Mouse (Mus musculus) midbrain, postnatal 0 days (tissue): Measurements from ENCODE around the gene Cenpt. TPM values are rescaled to one million over a fixed set of nuclear protein-coding genes. Genes with fewer than 3 reads are reported as not detected.
"Not testable (repeated sequence)": the region's sequence is repeated elsewhere in the genome, so short reads cannot be mapped to it uniquely, and the experiment has no call there.

ENCODE experiments used
- ATAC-seq: fragments of 200-750 bp; cut with Nextera tagmentation; 2 replicates; pipeline ENCODE4 v1.8.0; 2017; ENCODE audit warnings: moderate number of reproducible peaks, mild to moderate bottlenecking, moderate TSS enrichment, moderate library complexity; ENCODE audit not compliant: low FRiP score
- DNase-seq: peaks from one replicate; pipeline ENCODE4 v3.0.0-alpha.2; 2015; ENCODE audit warnings: low spot score
- H3K27ac ChIP-seq: fragments of 300-500 bp; sonication (generic); 2 replicates; pipeline ENCODE4 v1.5.1; 2014; ENCODE audit warnings: low read depth, mild to moderate bottlenecking, low read length, mixed read lengths
- H3K27me3 ChIP-seq: fragments of 300-500 bp; sonication (generic); 2 replicates; pipeline ENCODE4 v1.6.1; 2014; ENCODE audit warnings: low read length, control low read depth, mixed read lengths; ENCODE audit not compliant: insufficient read depth
- H3K36me3 ChIP-seq: fragments of 300-500 bp; sonication (generic); 2 replicates; pipeline ENCODE4 v1.6.1; 2014; ENCODE audit warnings: low read length, control low read depth, mixed read lengths; ENCODE audit not compliant: insufficient read depth
- H3K4me1 ChIP-seq: fragments of 300-500 bp; sonication (generic); 2 replicates; pipeline ENCODE4 v1.6.1; 2014; ENCODE audit warnings: mild to moderate bottlenecking, control low read depth, antibody characterized with exemption, low read length, mixed read lengths; ENCODE audit not compliant: insufficient read depth
- H3K4me2 ChIP-seq: fragments of 300-500 bp; sonication (generic); 2 replicates; pipeline ENCODE4 v1.6.1; 2014; ENCODE audit warnings: low read depth, mild to moderate bottlenecking, low read length, mixed read lengths; ENCODE audit not compliant: poor library complexity, severe bottlenecking
- H3K4me3 ChIP-seq: fragments of 300-500 bp; sonication (generic); 2 replicates; pipeline ENCODE4 v1.5.1; 2014; ENCODE audit warnings: low read depth, mild to moderate bottlenecking, low read length, moderate library complexity
- H3K9ac ChIP-seq: fragments of 300-500 bp; sonication (generic); replicated peaks from 2 replicates; pipeline ENCODE4 v1.6.1; 2014; ENCODE audit warnings: mild to moderate bottlenecking, low read length, moderate library complexity, mixed read lengths; ENCODE audit not compliant: poor library complexity, severe bottlenecking
- H3K9me3 ChIP-seq: fragments of 300-500 bp; sonication (generic); 2 replicates; pipeline ENCODE4 v1.6.1; 2016; ENCODE audit warnings: low read length, control low read depth
- CTCF ChIP-seq: IDR thresholded peaks from 2 replicates; pipeline ENCODE4 v1.5.1; 2016; ENCODE audit warnings: antibody characterized with exemption, mild to moderate bottlenecking
- WGBS: fragments of 180-500 bp; shearing (Covaris S2); extraction: QIAGEN DNeasy Blood & Tissue Kit; methylation state at CpG from one replicate; pipeline ENCODE4 v1.1.7; 2014; 5-methylcytosine and 5-hydroxymethylcytosine counted together
- polyA plus RNA-seq: library from polyadenylated mRNA; unstranded; fragments of >200 nt; fragmentation: Nextera tagmentation; extraction: Ambion mirVana; gene quantifications from 2 replicates; pipeline ENCODE4 v1.2.1, GENCODE M21; 2015
- total RNA-seq: library from RNA; depleted of rRNA; stranded (reverse); fragments of >200 nt; gene quantifications from 2 replicates; pipeline ENCODE4 v1.2.3, GENCODE M21; 2014

Cenpt gene
- total and polyA plus RNA-seq, 2 experiments from 2014 or later: 44.8 to 45.2 TPM

DNA sequence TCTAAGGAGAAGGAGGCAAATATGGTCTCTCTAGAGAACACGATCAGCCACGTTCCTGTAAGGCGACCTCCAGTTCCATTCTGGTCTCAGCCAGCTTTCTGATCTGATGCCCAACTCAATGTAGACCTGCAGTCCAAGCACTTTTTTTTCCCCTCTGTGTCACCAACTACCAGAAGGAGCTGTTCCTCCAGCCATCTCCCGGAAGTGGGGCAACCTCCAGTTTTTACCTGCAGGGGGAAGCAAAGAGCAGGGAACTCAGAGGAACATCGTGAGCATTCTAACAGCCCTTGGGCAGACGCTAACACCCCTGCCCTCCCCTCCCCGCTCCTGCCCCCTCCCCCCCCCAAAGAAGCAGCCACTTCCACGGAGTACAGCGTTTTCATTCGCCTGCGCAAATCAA is 17.8 kb downstream of the Cenpt start:
- no peaks in the 10 kb centered on the region for H3K9me3 ChIP-seq
- no peaks in the 10 kb centered on the region for H3K4me1 ChIP-seq
- no peak overlapping the region for H3K27ac ChIP-seq
- H3K4me2 ChIP-seq: no peak overlapping the region
- no peaks in the 10 kb centered on the region for H3K27me3 ChIP-seq
- no peak overlapping the region for H3K4me3 ChIP-seq
- H3K9ac ChIP-seq: no peak overlapping the region
- TF ChIP-seq CTCF: peak; percentile 56
- H3K36me3 ChIP-seq: no peaks in the 10 kb centered on the region
- DNase-seq: no peak
- WGBS: 27% methylated on average over 11 of the region's 11 CpGs
- no peak for ATAC-seq

DNA sequence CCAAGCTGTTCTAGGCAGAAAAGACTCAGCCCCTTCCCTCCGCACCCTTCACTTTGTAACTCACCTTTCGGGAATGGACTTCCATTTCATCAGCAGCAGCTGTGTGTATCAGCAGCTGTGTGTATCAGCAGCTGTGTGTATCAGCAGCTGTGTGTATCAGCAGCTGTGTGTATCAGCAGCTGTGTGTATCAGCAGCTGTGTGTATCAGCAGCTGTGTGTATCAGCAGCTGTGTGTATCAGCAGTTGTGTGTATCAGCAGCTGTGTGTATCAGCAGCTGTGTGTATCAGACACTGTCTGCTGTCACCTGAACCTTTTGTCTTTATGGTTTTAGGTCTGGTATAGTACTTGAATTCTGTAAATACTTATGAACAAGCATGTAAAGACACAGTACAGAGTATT is 19.3 kb downstream of the Cenpt start:
- not testable (repeated sequence) for H3K4me1 ChIP-seq, H3K4me3 ChIP-seq, H3K27me3 ChIP-seq, DNase-seq, H3K9me3 ChIP-seq, ATAC-seq, H3K9ac ChIP-seq, H3K27ac ChIP-seq, H3K36me3 ChIP-seq, H3K4me2 ChIP-seq
- 84% methylated on average over 2 of the region's 2 CpGs for whole genome bisulfite sequencing

- Histone ChIP-seq H3K4me1 (peaks cover 10% of the 10 kb centered on the region), H3K9me3 (no peaks in the 10 kb centered on the region), H3K4me2 (peak within 1 kb of the TSS; percentile 96), H3K27me3 (no peaks in the 10 kb centered on the region), H3K36me3 (0 out of 2 replicates have a peak, but pooled peaks cover 3% of the 10 kb centered on the region), H3K9ac (peak within 1 kb of the TSS; percentile 91), H3K27ac (peak within 1 kb of the TSS; percentile 78), H3K4me3 (peak within 1 kb of the TSS; percentile 98)
- ATAC-seq: peak; percentile 98
- under 1% methylated on average over 52 of the region's 52 CpGs for WGBS
- peak; percentile 100 for DNase-seq
- TF ChIP-seq CTCF: no peak
These were observed 25.9 kb downstream of the Cenpt start, which contains the start of the genes Ranbp10 and Tsnaxip1 for GRCm38 (mm10) chr8:105826861-105827848. Gene Ranbp10 (minus strand): TSS chr8:105827350. Gene Tsnaxip1 (plus strand): TSS chr8:105827731.

- TF ChIP-seq CTCF: no peak
- ATAC-seq: no peak
- H3K9ac ChIP-seq: peak overlapping the region; percentile 91
- peaks cover 10% of the 10 kb centered on the region for H3K4me1 ChIP-seq
- no peak for DNase-seq
- H3K27ac ChIP-seq: peak overlapping the region; percentile 62
- H3K27me3 ChIP-seq: no peaks in the 10 kb centered on the region
- peaks cover 6% of the 10 kb centered on the region; the same call in 1 of the 2 replicates for H3K36me3 ChIP-seq
- H3K9me3 ChIP-seq: no peaks in the 10 kb centered on the region
- peak overlapping the region; percentile 96 for H3K4me2 ChIP-seq
- peak overlapping the region; percentile 98 for H3K4me3 ChIP-seq
- WGBS: 8% methylated on average over 4 of the region's 4 CpGs
These were observed 26.7 kb downstream of the Cenpt start for GRCm38 (mm10) chr8:105826379-105826778.

DNA sequence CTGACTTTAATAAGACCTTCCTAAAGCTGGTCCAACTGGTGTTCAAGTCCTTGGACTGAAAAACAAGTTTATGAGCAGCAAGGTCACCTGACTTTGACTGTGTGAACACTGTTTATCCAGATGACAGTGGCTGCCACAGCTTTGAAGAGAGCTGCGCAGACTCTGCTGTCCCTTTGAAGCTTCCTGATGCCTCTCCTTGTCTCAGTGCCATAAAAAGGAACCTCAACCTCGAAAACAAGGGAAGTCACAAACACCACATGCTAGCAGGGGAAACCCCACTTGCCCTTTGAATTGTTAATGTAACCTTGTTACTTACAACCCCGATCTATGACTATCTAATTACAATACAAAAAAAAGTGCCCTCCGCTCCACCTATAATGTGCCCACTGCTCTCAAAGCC is 27.6 kb downstream of the Cenpt start:
- TF ChIP-seq CTCF: no peak
- H3K9me3 ChIP-seq: no peaks in the 10 kb centered on the region
- H3K4me1 ChIP-seq: peaks cover 10% of the 10 kb centered on the region
- no peak overlapping the region for H3K27ac ChIP-seq
- H3K4me3 ChIP-seq: no peak overlapping the region
- 0 out of 2 replicates have a peak overlapping the region, but pooled peaks have one; percentile 91 for H3K9ac ChIP-seq
- DNase-seq (no peak), ATAC-seq (no peak)
- peak overlapping the region; percentile 96 for H3K4me2 ChIP-seq
- H3K27me3 ChIP-seq: no peaks in the 10 kb centered on the region
- 83% methylated on average over 4 of the region's 4 CpGs for WGBS
- peaks cover 14% of the 10 kb centered on the region for H3K36me3 ChIP-seq

- no peak for ATAC-seq
These were observed 32.2 kb downstream of the Cenpt start for GRCm38 (mm10) chr8:105820925-105821324.

More at GRCm38 (mm10) chr8:105820925-105821324, 32.2 kb downstream of the Cenpt start:
- Histone ChIP-seq H3K4me2 (no peak overlapping the region), H3K4me3 (no peak overlapping the region), H3K27ac (no peak overlapping the region), H3K9ac (no peak overlapping the region), H3K9me3 (no peaks in the 10 kb centered on the region), H3K27me3 (no peaks in the 10 kb centered on the region), H3K4me1 (peaks cover 7% of the 10 kb centered on the region), H3K36me3 (peaks cover 19% of the 10 kb centered on the region)
- no peak for DNase-seq
- 100% methylated on average over 1 of the region's 1 CpGs for WGBS
- TF ChIP-seq CTCF: no peak
